Mouse (Mus musculus) gastrocnemius, postnatal 4 days (tissue): ENCODE results near the gene Prss53. TPM values are rescaled to one million over a fixed set of nuclear protein-coding genes. Genes with fewer than 3 reads are reported as not detected.

Experiments
- total RNA-seq, 2 experiments: library from RNA; stranded (reverse); gene quantifications; 2 replicates each; pipeline ENCODE4 v1.2.3; 2021

The Prss53 gene
- total RNA-seq, 2 experiments from 2014 or later, result 1.6 to 1.8 TPM

Other genes starting within 250 kb of the Prss53 start
- gene Bcl7c, start 182.0 kb downstream of the Prss53 start, total RNA-seq, result 100 to 1,000 TPM; 112 to 132 TPM
- 10 to 100 TPM in 1 of 2 experiments, 1 to 10 TPM in 1; 7.0 to 10.0 TPM for gene Ctf1, start 178.2 kb downstream of the Prss53 start, total RNA-seq
- gene Ctf2, start 158.8 kb downstream of the Prss53 start, total RNA-seq, result not detected
- 1 to 10 TPM; 8.6 to 8.8 TPM for gene Fbxl19, start 146.4 kb downstream of the Prss53 start, total RNA-seq
- gene Orai3, start 121.2 kb downstream of the Prss53 start, total RNA-seq, result 10 to 100 TPM; 12.3 to 13.9 TPM
- 10 to 100 TPM; 30.3 to 32.4 TPM for gene Setd1a, start 114.3 kb downstream of the Prss53 start, total RNA-seq
- 1 to 10 TPM; 2.8 to 4.0 TPM for gene Gm49388, start 105.4 kb downstream of the Prss53 start, total RNA-seq
- 10 to 100 TPM; 13.0 to 13.3 TPM for gene Hsd3b7, start 90.4 kb downstream of the Prss53 start, total RNA-seq
- gene Stx4a, start 66.7 kb downstream of the Prss53 start, total RNA-seq, result 10 to 100 TPM; 82.8 to 84.9 TPM
- 1 to 10 TPM; 4.7 to 6.3 TPM for gene Stx1b, start 66.4 kb downstream of the Prss53 start, total RNA-seq
- 10 to 100 TPM; 24.0 to 27.1 TPM for gene Zfp646, start 14.7 kb downstream of the Prss53 start, total RNA-seq
- 10 to 100 TPM in 1 of 2 experiments, 1 to 10 TPM in 1; 8.8 to 10.1 TPM for gene Zfp668, start 14.1 kb downstream of the Prss53 start, total RNA-seq
- gene Gm21974, start 4.5 kb upstream of the Prss53 start, total RNA-seq, result not detected
- gene Vkorc1, start 4.6 kb upstream of the Prss53 start, total RNA-seq, result 10 to 100 TPM; 62.4 to 71.8 TPM
- gene Bckdk, start 13.1 kb upstream of the Prss53 start, total RNA-seq, result 10 to 100 TPM; 84.7 to 92.3 TPM
- 10 to 100 TPM; 18.5 to 23.2 TPM for gene Kat8, start 21.5 kb upstream of the Prss53 start, total RNA-seq
- not detected for gene Prss8, start 39.1 kb upstream of the Prss53 start, total RNA-seq
- gene Prss36, start 55.8 kb upstream of the Prss53 start, total RNA-seq, result 1 to 10 TPM; 7.6 to 8.9 TPM
- gene Fus, start 76.5 kb upstream of the Prss53 start, total RNA-seq, result 100 to 1,000 TPM; 287 to 354 TPM
- 10 to 100 TPM; 16.0 to 21.7 TPM for gene Pycard, start 102.9 kb upstream of the Prss53 start, total RNA-seq
- gene Trim72, start 113.0 kb upstream of the Prss53 start, total RNA-seq, result 100 to 1,000 TPM; 254 to 296 TPM
- 1 to 10 TPM; 3.9 to 4.6 TPM for gene Itgam, start 171.7 kb upstream of the Prss53 start, total RNA-seq
- not detected for gene Gm49368, start 171.7 kb upstream of the Prss53 start, total RNA-seq
- under 1 TPM; 0.31 to 0.37 TPM for gene Itgax, start 238.6 kb upstream of the Prss53 start, total RNA-seq